Mouse (Mus musculus) myocyte (in vitro differentiated cells): ENCODE measurements at regions not wholly inside any gene's neighbourhood (a gene's known extent, or its start where the extent isn't known, plus 50 kb on each side); places are given as distances from the start of the nearest gene placed in this dataset.

Experiments
- POLR2A ChIP-seq: IDR thresholded peaks from one replicate; pipeline ENCODE4 v1.6.1; 2011; ENCODE audit warnings: low read depth, mild to moderate bottlenecking, control low read depth, moderate library complexity; ENCODE audit not compliant: insufficient read length
- POLR2AphosphoS2 ChIP-seq: IDR thresholded peaks from one replicate; pipeline ENCODE4 v1.6.1; 2011; ENCODE audit warnings: low read depth, control low read depth; ENCODE audit not compliant: insufficient read length
- TCF12 ChIP-seq: IDR thresholded peaks from one replicate; pipeline ENCODE4 v1.6.1; 2011; ENCODE audit warnings: mild to moderate bottlenecking, control low read depth; ENCODE audit not compliant: poor library complexity, insufficient read depth, severe bottlenecking

DNA sequence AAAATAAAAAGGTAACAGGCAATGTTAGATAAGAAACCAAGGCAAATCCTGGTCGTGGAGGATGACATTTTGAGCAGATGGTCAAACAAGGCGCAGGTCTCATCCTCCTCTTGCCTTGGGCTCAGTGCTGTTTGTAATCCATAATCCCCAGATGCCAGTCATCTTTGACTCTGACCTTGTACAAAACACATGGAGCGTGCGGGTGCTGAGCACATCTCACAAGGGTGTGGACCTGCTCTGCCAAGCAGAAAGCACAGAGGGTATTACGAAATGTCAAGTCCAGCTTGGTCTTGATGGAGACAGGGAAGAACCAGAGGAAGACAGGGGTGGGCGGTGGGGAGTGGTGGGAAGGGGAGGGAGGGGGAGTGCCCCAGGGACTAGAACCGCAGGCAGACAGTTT lies 116.9 kb upstream of the Auts2 start:
- TF ChIP-seq POLR2AphosphoS2 (no peak), TCF12 (no peak), POLR2A (no peak)
